Mouse (Mus musculus): ENCODE results near the gene Gm17387. TPM values are rescaled to one million over a fixed set of nuclear protein-coding genes. Genes with fewer than 3 reads are reported as not detected.
"Not testable (repeated sequence)": the region's sequence is repeated elsewhere in the genome, so short reads cannot be mapped to it uniquely, and the experiment has no call there.

Gene Gm17387
- polyA plus RNA-seq, 1 experiment: not detected

DNA sequence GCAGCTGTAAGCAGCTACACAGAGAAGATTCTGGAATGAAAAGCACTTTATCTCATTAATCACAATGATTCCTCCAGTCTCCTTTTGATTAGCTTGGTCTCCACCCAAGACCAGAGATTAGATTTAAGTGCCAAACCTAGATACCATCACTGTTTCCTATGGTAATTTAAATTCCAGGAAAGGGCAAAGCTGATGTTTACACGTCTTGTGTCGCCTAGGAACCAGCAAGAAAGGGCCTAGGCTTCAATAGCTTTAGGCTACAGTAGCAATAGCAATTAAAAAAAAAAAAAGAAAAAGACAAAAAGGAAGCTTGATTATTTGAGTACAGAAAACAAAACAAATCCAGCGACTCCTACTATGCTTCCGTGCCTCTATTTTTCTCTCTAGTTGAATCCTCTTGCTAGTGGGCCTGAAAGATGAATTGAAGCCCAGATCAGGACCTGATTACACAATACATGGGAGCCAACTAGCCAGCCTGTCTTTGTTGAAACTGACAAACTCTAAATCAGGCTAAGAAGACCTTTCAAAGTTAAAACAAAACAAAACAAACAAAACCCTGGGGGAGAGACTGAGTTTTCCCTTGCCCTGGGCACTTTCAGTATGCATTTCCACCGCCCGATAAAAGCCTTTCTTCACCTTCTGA, 2.7 kb upstream of the Gm17387 start:
- Histone ChIP-seq H3K4me3 (replicated peaks) (no peak overlapping the region), H3K36me3 (ENCODE audit: control insufficient read depth) (no peaks in the 10 kb centered on the region), H3K27me3 (ENCODE audit: control insufficient read depth) (no peaks in the 10 kb centered on the region), H3K4me1 (ENCODE audit: control insufficient read depth) (peaks cover 7% of the 10 kb centered on the region), H3K9me3 (ENCODE audit: control insufficient read depth, low read length) (no peaks in the 10 kb centered on the region)
- no peak for TF ChIP-seq TAL1 (IDR thresholded peaks at IDR 0.05; ENCODE audit: low read length)
- TF ChIP-seq GATA1 (IDR thresholded peaks at IDR 0.05; ENCODE audit: low read length): no peak

DNA sequence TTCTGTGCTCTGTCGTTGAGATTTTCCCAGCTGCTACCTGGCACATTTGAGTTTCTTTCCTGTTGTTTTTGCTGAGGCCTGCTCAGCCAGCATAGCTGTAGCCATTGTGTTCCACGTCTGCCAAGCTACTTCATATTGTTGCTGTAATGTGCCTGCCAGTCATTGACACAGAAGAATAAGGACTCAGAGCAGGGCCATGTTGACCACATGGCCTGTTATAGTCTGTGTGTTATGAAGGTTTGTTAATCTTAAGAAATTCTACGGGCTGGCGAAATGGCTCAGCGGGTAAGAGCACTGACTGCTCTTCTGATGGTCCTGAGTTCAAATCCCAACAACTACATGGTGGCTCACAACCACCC, 2.2 kb upstream of the Gm17387 start:
- Histone ChIP-seq H3K4me1 (ENCODE audit: control insufficient read depth) (peaks cover 3% of the 10 kb centered on the region), H3K36me3 (ENCODE audit: control insufficient read depth) (no peaks in the 10 kb centered on the region), H3K27me3 (ENCODE audit: control insufficient read depth) (no peaks in the 10 kb centered on the region), H3K9me3 (ENCODE audit: control insufficient read depth, low read length) (no peaks in the 10 kb centered on the region), H3K4me3 (replicated peaks) (no peak overlapping the region)
- TF ChIP-seq TAL1 (IDR thresholded peaks at IDR 0.05; ENCODE audit: low read length) (no peak), GATA1 (IDR thresholded peaks at IDR 0.05; ENCODE audit: low read length) (no peak)

DNA sequence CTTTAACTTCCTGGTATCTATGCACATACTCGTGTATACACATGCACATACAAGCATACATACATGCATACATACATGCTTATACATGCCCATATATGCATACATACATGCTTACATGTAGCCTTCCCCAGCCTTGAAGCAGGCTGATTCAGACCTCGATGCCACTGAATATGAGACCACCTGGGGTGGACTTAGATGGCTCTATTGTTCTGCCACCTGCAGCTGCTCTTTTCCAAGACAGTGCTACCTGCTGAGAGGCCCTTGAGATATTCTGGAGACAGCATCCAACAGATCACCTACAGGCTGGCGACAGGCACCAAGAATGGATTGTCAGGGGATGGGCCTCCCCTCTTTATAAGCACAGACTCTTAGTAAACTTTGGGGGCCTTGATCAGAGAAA, 1.5 kb downstream of the Gm17387 start:
- Histone ChIP-seq H3K4me3 (replicated peaks) (no peak overlapping the region), H3K9me3 (ENCODE audit: control insufficient read depth, low read length) (no peaks in the 10 kb centered on the region), H3K4me1 (ENCODE audit: control insufficient read depth) (peaks cover 14% of the 10 kb centered on the region), H3K27me3 (ENCODE audit: control insufficient read depth) (no peaks in the 10 kb centered on the region), H3K36me3 (ENCODE audit: control insufficient read depth) (no peaks in the 10 kb centered on the region)
- TF ChIP-seq GATA1 (IDR thresholded peaks at IDR 0.05; ENCODE audit: low read length): no peak

DNA sequence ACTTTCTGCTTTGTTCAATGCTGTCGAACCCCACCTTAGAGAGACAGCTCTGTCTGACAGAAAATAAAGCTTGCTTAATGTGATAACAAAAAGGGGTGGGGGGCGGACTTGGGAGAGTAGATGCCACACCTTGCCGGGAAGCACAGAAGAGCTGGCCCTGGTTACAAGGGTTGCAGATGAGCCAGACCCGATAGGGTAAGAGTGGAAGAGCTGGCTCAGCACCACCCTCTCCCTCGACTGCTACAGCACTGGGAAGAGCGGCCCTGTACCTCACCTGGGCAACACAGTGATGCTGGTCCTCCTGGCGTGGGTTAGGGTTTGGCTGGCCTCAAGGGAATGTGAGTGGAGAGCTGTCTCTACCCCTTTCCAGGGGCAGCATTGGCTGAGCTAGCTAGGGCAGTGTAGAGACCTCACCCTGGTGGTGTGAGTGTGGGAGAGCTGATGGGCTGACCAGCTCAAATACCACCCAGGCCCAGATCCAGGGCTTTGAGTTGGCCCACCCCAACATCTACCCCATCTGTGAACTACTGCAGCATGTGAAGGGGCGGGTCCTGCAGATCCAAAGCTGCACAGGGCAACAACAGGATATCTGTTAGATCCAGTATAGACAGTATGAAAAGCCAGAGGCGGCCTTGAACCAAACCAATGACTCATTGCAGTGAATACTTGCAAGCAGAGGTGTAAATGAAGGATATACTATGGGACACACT, 3.7 kb downstream of the Gm17387 start:
- no peaks in the 10 kb centered on the region for H3K27me3 ChIP-seq (ENCODE audit: control insufficient read depth)
- H3K36me3 ChIP-seq (ENCODE audit: control insufficient read depth): no peaks in the 10 kb centered on the region
- no peak overlapping the region for H3K4me3 ChIP-seq (replicated peaks)

DNA sequence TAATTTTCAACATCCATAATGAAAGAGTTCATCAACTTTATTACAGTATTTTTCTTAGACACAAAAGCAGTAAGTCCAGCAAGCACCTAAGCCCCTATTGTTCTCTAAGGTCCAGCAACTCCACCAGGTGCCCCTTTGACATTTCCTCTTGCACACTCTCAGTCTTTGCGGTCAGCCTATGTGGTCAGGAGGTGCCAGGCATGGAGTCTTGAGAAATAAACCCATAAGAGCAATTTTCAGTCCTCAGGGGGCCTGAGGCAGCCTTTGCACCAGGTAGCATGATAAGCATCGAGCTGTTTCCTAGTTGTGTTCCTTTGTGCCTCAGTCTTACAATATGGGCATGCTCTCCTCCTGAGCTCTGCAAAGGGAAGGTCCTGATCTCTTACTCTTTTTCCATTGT, 7.7 kb downstream of the Gm17387 start:
- not testable (repeated sequence) for H3K4me3 ChIP-seq (replicated peaks); H3K36me3 ChIP-seq (ENCODE audit: control insufficient read depth); H3K27me3 ChIP-seq (ENCODE audit: control insufficient read depth); H3K9me3 ChIP-seq (ENCODE audit: control insufficient read depth, low read length)
- peaks cover 38% of the 10 kb centered on the region for H3K4me1 ChIP-seq (ENCODE audit: control insufficient read depth)

More for the DNA sequence above, 3.7 kb downstream of the Gm17387 start:
- Histone ChIP-seq H3K4me1 (ENCODE audit: control insufficient read depth) (peaks cover 16% of the 10 kb centered on the region), H3K9me3 (ENCODE audit: control insufficient read depth, low read length) (no peaks in the 10 kb centered on the region)
- TF ChIP-seq GATA1 (IDR thresholded peaks at IDR 0.05; ENCODE audit: low read length) (no peak), TAL1 (IDR thresholded peaks at IDR 0.05; ENCODE audit: low read length) (no peak)

DNA sequence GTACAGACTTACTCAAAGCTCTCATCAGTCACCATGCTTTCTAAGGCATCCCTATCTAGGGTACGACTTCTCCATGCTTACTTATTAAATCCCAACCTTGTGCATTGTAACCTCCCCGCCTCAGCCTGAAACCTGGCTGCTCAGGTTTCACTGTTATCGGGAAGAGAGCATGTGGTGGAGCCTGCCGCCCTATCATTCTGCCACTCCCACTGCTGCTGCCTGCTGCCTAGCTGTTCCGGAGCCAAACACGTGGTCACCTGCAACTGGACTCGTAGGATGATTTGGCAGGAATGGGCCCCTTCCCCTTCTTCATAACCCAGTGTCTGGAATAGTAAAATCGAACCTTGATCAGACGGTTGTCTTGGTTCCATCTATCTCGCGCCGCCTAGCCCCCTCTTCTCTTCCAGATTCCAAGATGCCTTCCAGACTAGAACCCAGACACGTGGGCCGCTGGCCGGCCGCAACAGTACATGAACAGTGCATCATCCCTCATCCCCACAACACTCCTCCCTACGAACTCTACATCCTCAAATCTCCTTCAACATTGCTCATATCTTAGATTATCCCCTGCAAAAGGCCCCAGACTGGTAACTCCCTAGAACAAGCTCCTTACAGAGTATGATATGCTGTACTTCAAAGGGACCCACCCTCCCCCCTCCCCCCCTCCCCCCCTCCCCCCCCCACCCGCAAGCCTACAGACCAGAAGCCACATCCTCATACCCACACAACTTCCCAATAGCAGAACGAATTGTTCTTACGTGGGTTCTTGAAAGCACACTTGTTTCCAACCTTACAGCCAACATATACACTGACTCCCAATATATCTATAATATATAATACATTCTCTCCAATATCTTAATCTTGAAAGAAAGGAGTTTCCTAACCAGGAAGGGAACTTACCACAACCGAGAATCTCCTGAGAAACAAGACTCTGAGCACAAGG, 9.4 kb downstream of the Gm17387 start:
- no peaks in the 10 kb centered on the region for H3K27me3 ChIP-seq (ENCODE audit: control insufficient read depth)
- TF ChIP-seq GATA1 (IDR thresholded peaks at IDR 0.05; ENCODE audit: low read length) (no peak), TAL1 (IDR thresholded peaks at IDR 0.05; ENCODE audit: low read length) (no peak)
- no peak overlapping the region for H3K4me3 ChIP-seq (replicated peaks)
- H3K9me3 ChIP-seq (ENCODE audit: control insufficient read depth, low read length): no peaks in the 10 kb centered on the region
- no peaks in the 10 kb centered on the region for H3K36me3 ChIP-seq (ENCODE audit: control insufficient read depth)
- peaks cover 43% of the 10 kb centered on the region for H3K4me1 ChIP-seq (ENCODE audit: control insufficient read depth)

DNA sequence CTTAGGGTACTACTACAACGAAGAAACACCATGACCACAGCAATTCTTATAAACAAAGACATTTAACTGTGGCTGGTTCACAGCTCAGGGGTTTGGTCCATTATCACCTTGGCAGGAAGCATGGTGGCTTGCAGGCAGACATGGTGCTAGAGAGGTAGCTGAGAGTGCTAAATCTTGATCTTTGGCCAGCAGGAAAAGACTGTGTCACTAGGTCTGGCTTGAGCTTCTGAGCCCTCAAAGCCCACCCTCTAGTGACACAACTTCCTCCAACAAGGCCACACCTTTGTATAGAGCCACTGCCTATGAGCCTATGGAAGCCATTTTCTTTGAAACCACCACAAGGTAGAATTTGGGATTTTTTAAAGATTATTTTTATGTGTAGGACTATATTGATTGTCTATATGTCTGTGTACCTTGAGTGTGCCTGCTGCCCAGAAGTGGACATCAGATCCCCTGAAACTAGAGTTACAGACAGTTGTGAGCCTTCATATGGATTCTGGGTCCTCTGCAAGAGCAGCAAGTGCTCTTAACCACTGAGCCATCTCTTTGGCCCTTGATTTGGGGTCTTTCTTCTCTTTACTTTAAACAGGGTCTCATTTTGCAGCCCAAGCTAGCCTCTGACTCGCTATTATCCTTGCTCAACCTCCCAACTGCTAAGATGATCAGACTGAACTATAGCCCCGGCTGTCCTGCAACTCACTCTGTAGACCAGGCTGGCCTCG, 10.6 kb downstream of the Gm17387 start:
- H3K4me3 ChIP-seq (replicated peaks): no peak overlapping the region
- H3K27me3 ChIP-seq (ENCODE audit: control insufficient read depth): no peaks in the 10 kb centered on the region
- H3K9me3 ChIP-seq (ENCODE audit: control insufficient read depth, low read length): no peaks in the 10 kb centered on the region
- no peaks in the 10 kb centered on the region for H3K36me3 ChIP-seq (ENCODE audit: control insufficient read depth)
- TF ChIP-seq GATA1 (IDR thresholded peaks at IDR 0.05; ENCODE audit: low read length) (no peak), TAL1 (IDR thresholded peaks at IDR 0.05; ENCODE audit: low read length) (no peak)
- H3K4me1 ChIP-seq (ENCODE audit: control insufficient read depth): peaks cover 51% of the 10 kb centered on the region

DNA sequence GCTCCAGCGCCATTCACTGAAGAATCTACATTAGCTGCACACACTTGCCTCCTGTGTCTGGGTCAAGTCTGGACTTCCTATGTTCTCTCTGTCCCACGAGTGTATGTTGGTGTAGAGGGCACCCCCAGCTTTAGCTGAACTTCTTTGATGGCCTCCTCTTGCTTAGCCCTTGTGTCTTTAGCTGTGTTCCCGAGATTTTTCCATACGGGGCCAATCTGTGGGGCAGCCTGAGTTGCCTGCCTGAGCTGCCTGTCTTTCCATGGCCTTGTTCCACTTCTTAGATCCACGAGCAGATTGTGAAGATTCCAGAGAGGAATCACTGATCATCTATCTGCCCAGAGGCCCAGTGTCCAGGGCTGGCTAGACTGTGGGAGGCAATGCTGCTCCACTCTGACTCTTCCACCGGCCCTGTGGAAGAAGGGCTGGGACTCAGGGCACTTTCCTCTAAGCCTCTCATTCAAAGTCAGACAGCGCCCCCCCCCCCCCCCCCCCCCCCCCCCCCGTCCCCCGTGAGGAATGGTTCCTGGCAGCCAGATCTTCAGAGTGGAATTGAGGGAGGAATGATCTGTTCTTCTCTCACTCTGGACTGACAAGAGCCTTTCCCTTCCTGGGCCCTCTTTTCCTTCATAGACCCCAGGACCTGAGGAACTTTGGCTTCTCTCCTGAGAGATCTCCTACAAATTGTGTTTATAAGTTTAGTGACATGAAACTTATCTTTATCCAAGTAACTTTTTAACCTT, 12.1 kb downstream of the Gm17387 start:
- H3K4me1 ChIP-seq (ENCODE audit: control insufficient read depth): peaks cover 56% of the 10 kb centered on the region
- H3K4me3 ChIP-seq (replicated peaks): no peak overlapping the region
- H3K36me3 ChIP-seq (ENCODE audit: control insufficient read depth): no peaks in the 10 kb centered on the region
- TF ChIP-seq GATA1 (IDR thresholded peaks at IDR 0.05; ENCODE audit: low read length) (no peak), TAL1 (IDR thresholded peaks at IDR 0.05; ENCODE audit: low read length) (no peak)
- no peaks in the 10 kb centered on the region for H3K9me3 ChIP-seq (ENCODE audit: control insufficient read depth, low read length)
- no peaks in the 10 kb centered on the region for H3K27me3 ChIP-seq (ENCODE audit: control insufficient read depth)

Data from erythroblast, embryonic 14.5 days (primary cell).